Mouse (Mus musculus): ENCODE data around the gene Abcg1.

DNA sequence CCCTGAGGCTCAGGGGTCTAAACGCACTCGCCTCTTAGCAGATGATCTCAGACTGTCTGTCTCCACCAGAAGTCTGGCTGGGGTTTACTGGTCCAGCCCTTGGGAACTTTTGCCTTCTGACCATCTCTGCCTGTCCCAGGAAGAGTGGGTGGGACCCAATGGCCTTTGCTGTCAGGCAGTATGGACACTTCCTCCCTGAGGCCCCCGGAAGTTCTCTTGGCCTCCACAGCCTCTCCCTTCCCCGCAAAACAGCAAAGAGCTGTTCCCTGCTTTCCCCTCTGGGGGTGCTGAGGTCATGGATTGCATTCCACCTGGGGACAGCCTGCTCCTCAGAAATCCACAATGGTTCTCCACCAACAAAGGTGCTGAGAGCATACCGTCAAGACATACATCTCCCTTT, 31.2 kb downstream of the Abcg1 start:
- TF ChIP-seq CTCF (IDR thresholded peaks at IDR 0.05; ENCODE audit: low read depth, low read length) (no peak), POLR2A (IDR thresholded peaks at IDR 0.05; ENCODE audit: extremely low read depth, insufficient read depth, low read length) (no peak)
